Mouse (Mus musculus) heart, embryonic 16.5 days (tissue): Measurements from ENCODE around the gene Trub2. TPM values are rescaled to one million over a fixed set of nuclear protein-coding genes. Genes with fewer than 3 reads are reported as not detected.

Source experiments
- ATAC-seq: fragments of 200-750 bp; cut with Nextera tagmentation; replicated peaks from 2 replicates; pipeline ENCODE4 v1.8.0; 2017; ENCODE audit warnings: moderate number of reproducible peaks; ENCODE audit not compliant: insufficient read depth, low FRiP score; ENCODE audit errors: extremely low read depth
- H3K27ac ChIP-seq: fragments of 300-500 bp; sonication (generic); 2 replicates; pipeline ENCODE4 v1.5.1; 2014; ENCODE audit warnings: mild to moderate bottlenecking, low read length, control low read depth, moderate library complexity
- H3K27me3 ChIP-seq: fragments of 300-500 bp; sonication (generic); 2 replicates; pipeline ENCODE4 v1.6.1; 2014; ENCODE audit warnings: low read length, mixed read lengths; ENCODE audit not compliant: control insufficient read depth, insufficient read depth
- H3K36me3 ChIP-seq: fragments of 300-500 bp; sonication (generic); 2 replicates; pipeline ENCODE4 v1.6.1; 2014; ENCODE audit not compliant: control insufficient read depth, insufficient read depth
- H3K4me1 ChIP-seq: fragments of 300-500 bp; sonication (generic); 2 replicates; pipeline ENCODE4 v1.6.1; 2014; ENCODE audit warnings: low read length, mixed read lengths; ENCODE audit not compliant: control insufficient read depth, insufficient read depth
- H3K4me2 ChIP-seq: fragments of 300-500 bp; sonication (generic); 2 replicates; pipeline ENCODE4 v1.6.1; 2014; ENCODE audit warnings: low read depth, mild to moderate bottlenecking, control low read depth, low read length
- H3K4me3 ChIP-seq: fragments of 300-500 bp; sonication (generic); 2 replicates; pipeline ENCODE4 v1.5.1; 2014; ENCODE audit warnings: mild to moderate bottlenecking, control low read depth, low read length
- H3K9ac ChIP-seq: fragments of 300-500 bp; sonication (generic); 2 replicates; pipeline ENCODE4 v1.6.1; 2014; ENCODE audit warnings: low read length, control low read depth
- H3K9me3 ChIP-seq: fragments of 300-500 bp; sonication (generic); replicated peaks from 2 replicates; pipeline ENCODE4 v1.6.1; 2016; ENCODE audit warnings: low read length; ENCODE audit not compliant: control insufficient read depth
- WGBS: fragments of 180-500 bp; shearing (Covaris S2); extraction: QIAGEN DNeasy Blood & Tissue Kit; methylation state at CpG from one replicate; pipeline ENCODE4 v1.1.7; 2014; 5-methylcytosine and 5-hydroxymethylcytosine counted together
- polyA plus RNA-seq: library from polyadenylated mRNA; unstranded; fragments of >200 nt; fragmentation: Nextera tagmentation; extraction: Ambion mirVana; gene quantifications from 2 replicates; pipeline ENCODE4 v1.2.1, GENCODE M21; 2015

Gene Trub2
- polyA plus RNA-seq, 1 experiment from 2014 or later: 29.6 TPM

DNA sequence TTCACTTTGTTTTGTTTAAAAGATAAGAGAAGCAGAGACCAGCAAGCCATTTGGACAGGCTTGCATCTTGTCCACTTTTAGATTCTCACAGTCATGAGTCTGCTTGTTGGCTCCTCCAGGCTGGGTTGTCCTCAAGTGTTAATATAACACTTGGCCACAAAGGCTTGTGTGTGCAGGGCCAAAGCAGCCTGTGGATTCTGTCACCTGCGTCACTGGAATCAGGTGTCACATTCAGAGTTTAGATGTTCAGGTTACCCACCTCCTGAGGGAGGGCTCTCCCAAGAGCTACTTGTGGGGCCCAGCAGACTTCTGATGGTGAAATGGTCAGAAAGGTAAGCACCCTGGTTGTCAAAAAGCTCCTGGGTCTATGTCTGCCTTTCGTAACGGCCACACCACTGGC is 65.2 kb downstream of the Trub2 start:
- ATAC-seq: no peak
- Histone ChIP-seq H3K4me1 (peaks cover 3% of the 10 kb centered on the region; the same call in 1 of the 2 replicates), H3K4me3 (no peak overlapping the region), H3K36me3 (peaks cover 32% of the 10 kb centered on the region), H3K9ac (no peak overlapping the region), H3K4me2 (no peak overlapping the region), H3K9me3 (no peaks in the 10 kb centered on the region), H3K27ac (no peak overlapping the region), H3K27me3 (no peaks in the 10 kb centered on the region)
- WGBS: 73% methylated on average over 3 of the region's 3 CpGs

DNA sequence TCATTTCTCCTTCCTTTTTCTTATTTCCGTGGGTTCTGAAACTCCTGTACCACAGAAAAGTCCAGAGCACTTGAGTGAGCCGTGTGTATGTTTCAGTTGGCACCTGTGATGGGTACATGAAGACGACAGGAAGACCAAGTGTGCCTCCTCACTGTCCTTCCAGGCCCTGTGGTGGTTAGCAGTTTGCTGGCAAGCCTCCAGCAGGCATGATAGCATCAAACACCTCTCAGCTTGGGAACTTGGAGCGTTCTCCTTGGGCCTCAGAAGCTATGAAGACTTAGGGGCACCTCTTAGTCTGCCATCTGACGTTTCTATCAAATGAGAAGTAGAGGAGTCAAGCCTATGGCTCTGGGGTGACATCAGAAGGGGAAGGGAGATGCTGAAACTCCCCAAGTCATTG is 69.7 kb downstream of the Trub2 start:
- peaks cover 36% of the 10 kb centered on the region for H3K4me1 ChIP-seq
- ATAC-seq: no peak
- no peak overlapping the region for H3K27ac ChIP-seq
- no peak overlapping the region for H3K9ac ChIP-seq
- no peaks in the 10 kb centered on the region for H3K27me3 ChIP-seq
- H3K9me3 ChIP-seq: no peaks in the 10 kb centered on the region
- WGBS: 59% methylated on average over 5 of the region's 5 CpGs
- H3K4me2 ChIP-seq: no peak overlapping the region
- peaks cover 11% of the 10 kb centered on the region; the same call in 1 of the 2 replicates for H3K36me3 ChIP-seq
- H3K4me3 ChIP-seq: no peak overlapping the region

DNA sequence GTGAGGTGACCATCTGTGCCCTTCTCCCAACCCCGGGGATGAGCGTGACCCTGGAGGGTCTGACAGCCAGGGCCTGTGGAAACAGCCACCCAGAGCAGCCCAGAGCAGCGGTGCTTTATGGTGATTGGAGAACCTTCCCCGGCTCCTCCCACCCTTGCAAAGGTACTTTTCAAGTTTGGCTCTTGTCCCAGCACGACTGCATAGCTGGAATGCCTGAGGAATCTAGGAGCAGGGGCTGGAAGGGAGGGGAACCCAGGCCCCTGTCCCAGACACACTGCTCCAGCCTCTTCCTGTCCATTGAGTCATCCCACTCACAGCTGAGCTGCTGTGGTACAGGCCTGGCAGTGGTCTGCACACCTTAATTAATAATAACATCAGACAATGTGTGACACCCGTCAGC is 71.6 kb downstream of the Trub2 start:
- peak; percentile 96 for ATAC-seq
- peak overlapping the region; percentile 41; the same call in 1 of the 2 replicates for H3K9ac ChIP-seq

DNA sequence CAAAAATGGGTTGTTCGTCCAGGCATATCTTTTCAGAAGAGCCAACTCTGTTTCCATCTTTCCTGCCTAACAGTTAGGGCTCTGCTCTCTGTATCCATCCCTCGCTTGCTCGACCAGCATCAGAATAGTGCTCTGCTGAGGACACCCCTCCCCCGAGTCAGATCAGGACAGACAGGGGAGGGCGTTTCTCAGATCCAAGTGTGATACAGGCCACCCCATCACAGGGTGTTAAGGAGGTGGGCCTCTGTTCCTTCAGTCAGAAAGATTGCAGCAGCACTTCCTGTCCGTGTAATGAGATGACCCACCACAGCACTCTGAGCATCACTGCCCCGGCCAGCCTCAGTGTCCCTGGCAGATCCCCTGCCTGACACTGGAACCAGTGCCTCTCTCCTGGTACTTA is 72.2 kb downstream of the Trub2 start:
- Histone ChIP-seq H3K27ac (peak overlapping the region; percentile 97), H3K4me1 (peaks cover 36% of the 10 kb centered on the region), H3K4me3 (no peak overlapping the region), H3K4me2 (peak overlapping the region; percentile 50), H3K36me3 (peaks cover 5% of the 10 kb centered on the region; the same call in 1 of the 2 replicates), H3K9me3 (no peaks in the 10 kb centered on the region), H3K9ac (peak overlapping the region; percentile 41), H3K27me3 (no peaks in the 10 kb centered on the region)
- WGBS: 26% methylated on average over 7 of the region's 7 CpGs
- peak; percentile 14 for ATAC-seq

More for the DNA sequence above, 71.6 kb downstream of the Trub2 start:
- peak overlapping the region; percentile 50 for H3K4me2 ChIP-seq
- 19% methylated on average over 6 of the region's 6 CpGs for WGBS
- H3K27me3 ChIP-seq: no peaks in the 10 kb centered on the region
- peaks cover 36% of the 10 kb centered on the region for H3K4me1 ChIP-seq
- H3K4me3 ChIP-seq: no peak overlapping the region
- peaks cover 5% of the 10 kb centered on the region; the same call in 1 of the 2 replicates for H3K36me3 ChIP-seq
- peak overlapping the region; percentile 97 for H3K27ac ChIP-seq
- no peaks in the 10 kb centered on the region for H3K9me3 ChIP-seq

DNA sequence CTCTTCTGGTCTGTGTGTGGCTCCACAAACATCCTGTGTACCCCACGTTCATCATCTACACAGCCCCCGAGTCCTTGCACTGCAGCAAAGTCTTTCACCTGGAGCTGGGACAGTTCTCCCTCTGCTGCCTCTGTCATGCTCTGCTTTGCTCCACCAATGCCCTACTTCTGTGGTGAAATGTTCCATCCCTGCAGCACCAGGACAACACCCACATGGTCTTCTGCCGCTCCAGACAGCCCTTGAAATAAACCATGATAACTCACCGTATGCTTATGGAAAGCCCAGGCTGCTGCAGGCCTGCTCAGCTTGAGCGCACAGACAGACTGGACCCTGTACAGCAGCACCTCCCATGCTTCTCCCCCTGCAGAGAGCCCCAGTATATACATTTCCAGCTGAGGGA is 74.2 kb downstream of the Trub2 start:
- Histone ChIP-seq H3K4me3 (no peak overlapping the region), H3K27me3 (no peaks in the 10 kb centered on the region), H3K27ac (peak overlapping the region; percentile 40), H3K9me3 (no peaks in the 10 kb centered on the region), H3K4me1 (peaks cover 36% of the 10 kb centered on the region), H3K4me2 (no peak overlapping the region), H3K9ac (no peak overlapping the region), H3K36me3 (0 out of 2 replicates have a peak, but pooled peaks cover 5% of the 10 kb centered on the region)
- WGBS: 59% methylated on average over 5 of the region's 5 CpGs
- no peak for ATAC-seq

DNA sequence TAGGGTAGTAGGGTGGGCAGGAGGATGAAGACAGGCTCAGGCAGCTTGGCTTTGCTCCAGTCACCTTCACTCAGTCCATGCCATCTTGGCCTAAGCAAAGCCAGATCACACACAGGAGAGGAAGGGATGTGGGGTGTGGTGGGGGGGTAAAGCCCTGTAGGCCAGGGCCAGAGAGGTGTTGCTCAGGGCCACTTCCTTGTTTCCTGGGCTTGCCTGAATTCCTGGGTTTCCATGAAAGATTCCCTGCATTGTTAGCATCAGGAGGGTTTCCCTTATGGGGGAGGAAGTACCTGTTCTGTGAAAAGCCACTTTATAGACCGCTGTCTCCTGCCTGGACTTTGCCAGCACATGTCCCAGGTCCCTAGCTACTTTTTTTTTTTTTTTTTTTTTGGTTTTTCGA is 74.8 kb downstream of the Trub2 start:
- Histone ChIP-seq H3K4me2 (no peak overlapping the region), H3K9me3 (no peaks in the 10 kb centered on the region), H3K27me3 (no peaks in the 10 kb centered on the region), H3K9ac (no peak overlapping the region), H3K4me3 (no peak overlapping the region), H3K4me1 (peaks cover 34% of the 10 kb centered on the region), H3K36me3 (0 out of 2 replicates have a peak, but pooled peaks cover 6% of the 10 kb centered on the region), H3K27ac (no peak overlapping the region)
- ATAC-seq: no peak
- 100% methylated on average over 1 of the region's 2 CpGs for WGBS

DNA sequence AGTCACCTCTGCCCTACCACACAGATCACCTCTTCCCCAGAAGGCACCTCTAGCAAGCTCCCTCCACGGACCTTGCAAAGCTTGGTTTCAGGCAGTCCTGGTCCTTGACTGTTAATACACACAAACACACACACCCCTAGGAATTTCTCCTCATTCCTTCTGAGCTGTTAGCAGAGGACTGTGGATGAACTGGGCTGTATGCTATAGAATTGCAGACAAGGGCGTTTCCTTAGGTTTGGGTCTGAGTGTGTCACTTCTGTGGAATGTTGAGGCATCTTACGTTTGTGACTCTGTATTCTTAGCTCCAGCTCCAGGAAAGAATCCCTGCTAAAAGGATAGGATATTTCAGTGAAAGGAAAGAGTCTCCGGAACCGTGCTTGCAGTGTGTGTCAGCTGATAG is 76.4 kb downstream of the Trub2 start:
- Histone ChIP-seq H3K27me3 (no peaks in the 10 kb centered on the region), H3K9ac (no peak overlapping the region), H3K4me2 (no peak overlapping the region), H3K36me3 (peaks cover 11% of the 10 kb centered on the region), H3K4me1 (peaks cover 29% of the 10 kb centered on the region), H3K27ac (no peak overlapping the region), H3K4me3 (no peak overlapping the region), H3K9me3 (no peaks in the 10 kb centered on the region)
- no peak for ATAC-seq
- WGBS: 66% methylated on average over 5 of the region's 5 CpGs

Other genes starting within 250 kb of the Trub2 start
- 11.3 and 12.9 TPM in 2 replicates for gene Rapgef1, start 168.8 kb downstream of the Trub2 start, polyA plus RNA-seq
- gene Gm13420, start 36.8 kb downstream of the Trub2 start, polyA plus RNA-seq: not detected in 2 replicates
- 0.32 TPM in 1 of 2 replicates, not detected in the other for gene Gm13547, start 29.2 kb downstream of the Trub2 start, polyA plus RNA-seq
- 27.2 and 31.4 TPM in 2 replicates for gene Coq4, start 1.0 kb downstream of the Trub2 start, polyA plus RNA-seq
- 10.6 and 11.5 TPM in 2 replicates for gene Slc27a4, start 14.1 kb upstream of the Trub2 start, polyA plus RNA-seq
- 16.3 and 17.2 TPM in 2 replicates for gene Urm1, start 31.6 kb upstream of the Trub2 start, polyA plus RNA-seq
- 16.8 and 21.5 TPM in 2 replicates for gene Cercam, start 80.7 kb upstream of the Trub2 start, polyA plus RNA-seq
- gene Odf2, start 100.7 kb upstream of the Trub2 start, polyA plus RNA-seq: 41.3 and 48.1 TPM in 2 replicates
- gene Gle1, start 146.9 kb upstream of the Trub2 start, polyA plus RNA-seq: 40.0 and 40.3 TPM in 2 replicates
- gene Sptan1, start 177.1 kb upstream of the Trub2 start, polyA plus RNA-seq: 93.0 and 113 TPM in 2 replicates